Mouse (Mus musculus) 3134 (cell line): ENCODE measurements around the gene Pde10a.

ENCODE experiments used
- DNase-seq: peaks from one replicate; pipeline ENCODE4 v3.0.0-alpha.2; 2011; ENCODE audit warnings: low spot score; ENCODE audit not compliant: insufficient read length; ENCODE audit errors: extremely low read depth

Gene Pde10a

DNA sequence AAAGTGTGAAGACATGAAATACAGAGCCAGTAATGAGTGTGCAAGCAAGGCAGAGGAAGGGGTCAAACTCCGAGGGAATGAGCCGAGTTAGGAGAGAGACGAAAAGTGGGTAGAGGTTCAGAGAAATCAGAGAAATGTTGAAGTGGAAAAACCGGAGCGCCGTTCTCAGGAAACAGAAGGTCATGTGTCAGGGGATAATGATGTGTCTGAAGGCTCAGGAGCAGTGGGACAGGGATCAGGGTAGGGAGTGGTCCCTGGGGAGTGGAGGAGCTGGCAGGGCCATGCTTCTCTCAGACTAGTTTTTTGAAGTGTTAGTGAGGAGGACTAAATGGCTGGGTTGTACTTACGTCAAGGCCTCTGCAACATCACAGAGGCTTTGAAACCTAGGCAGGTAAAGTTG lies 345.7 kb downstream of the Pde10a start:
- no peak for DNase-seq

DNA sequence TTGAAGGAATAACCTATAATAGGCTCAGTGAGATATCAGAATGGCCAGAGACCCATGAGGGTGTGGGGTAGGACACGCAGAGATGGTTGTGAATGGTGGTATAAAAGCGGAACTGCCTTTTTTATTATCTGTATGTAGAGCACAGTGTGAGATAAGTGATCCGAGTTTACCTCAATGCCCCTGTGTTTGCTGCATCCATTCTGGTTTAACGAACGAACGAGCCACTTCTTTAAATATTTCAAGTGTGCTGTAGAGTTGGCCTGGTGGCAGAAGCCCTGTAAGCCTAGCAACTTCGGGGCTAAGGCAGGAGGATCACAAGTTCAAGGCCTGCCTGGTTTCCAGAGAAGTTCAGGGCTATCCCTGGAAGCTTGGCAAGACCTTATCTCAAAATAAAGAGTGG lies 346.2 kb downstream of the Pde10a start:
- DNase-seq, result no peak

DNA sequence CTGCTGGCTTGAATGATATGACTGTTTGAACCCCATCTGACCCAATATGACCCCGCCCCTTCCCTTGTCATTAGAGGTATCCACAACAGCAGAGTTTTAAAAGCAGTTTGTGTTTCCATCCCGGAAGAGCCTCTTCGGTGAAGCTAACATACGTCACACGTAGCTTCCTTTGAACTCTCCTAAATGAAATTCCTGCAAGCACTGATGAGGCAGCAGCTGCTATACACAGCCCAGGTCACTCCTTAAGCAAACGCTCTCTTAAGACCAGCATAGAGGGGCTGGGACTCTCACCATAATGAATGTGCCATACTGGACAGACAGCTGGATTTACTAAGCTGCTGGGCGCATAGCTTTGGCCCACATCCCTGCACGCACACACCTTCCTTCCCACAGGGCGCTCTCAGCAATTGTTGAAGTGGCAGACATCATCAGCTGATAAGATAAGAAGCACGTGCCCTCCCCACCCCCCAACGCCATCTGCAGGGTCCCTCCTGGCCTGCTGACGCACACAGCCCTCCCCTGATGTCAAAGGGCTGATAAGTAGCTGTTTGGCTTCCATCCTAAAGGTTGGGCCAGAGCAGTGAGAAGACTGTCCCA lies 346.9 kb downstream of the Pde10a start:
- no peak for DNase-seq

DNA sequence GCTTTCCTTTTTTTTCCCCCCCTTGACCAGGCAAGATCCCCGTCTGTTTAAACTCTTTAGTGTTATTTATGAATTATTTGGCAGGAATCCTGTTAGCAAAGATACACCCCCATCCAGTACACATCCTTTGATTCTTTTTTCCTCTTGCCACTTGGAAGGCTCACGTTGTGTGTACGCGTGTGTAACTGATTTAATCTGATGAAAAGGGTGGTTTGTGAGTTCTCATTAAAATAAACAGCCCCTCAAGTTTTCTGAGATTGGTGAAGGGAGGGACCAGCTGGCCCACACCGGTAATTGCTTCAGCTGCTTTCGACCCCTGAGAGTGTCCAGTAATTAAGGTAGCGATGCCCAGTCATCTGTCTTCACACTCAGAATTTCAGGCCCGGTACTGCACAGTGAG lies 347.4 kb downstream of the Pde10a start:
- DNase-seq, result no peak

DNA sequence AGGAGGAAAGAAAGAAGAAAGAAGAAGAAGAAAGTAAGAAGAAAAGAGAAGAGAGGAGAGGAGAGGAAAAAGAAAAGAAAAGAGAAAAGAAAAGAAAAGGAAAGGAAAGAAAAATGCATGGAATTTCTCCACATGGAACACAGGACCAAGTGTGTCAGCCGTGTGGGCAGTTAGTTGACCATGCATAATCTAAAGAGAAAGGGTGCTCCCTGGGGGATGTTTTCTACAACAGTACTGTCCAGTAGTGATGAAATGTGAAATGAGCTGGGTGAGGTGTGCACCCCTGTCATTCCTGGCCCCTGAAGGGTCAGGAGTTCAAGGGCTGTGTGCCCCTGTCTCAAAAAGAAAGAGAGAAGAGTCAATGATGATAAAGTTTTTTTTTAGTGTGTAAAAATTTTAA lies 352.9 kb downstream of the Pde10a start:
- no peak for DNase-seq

DNA sequence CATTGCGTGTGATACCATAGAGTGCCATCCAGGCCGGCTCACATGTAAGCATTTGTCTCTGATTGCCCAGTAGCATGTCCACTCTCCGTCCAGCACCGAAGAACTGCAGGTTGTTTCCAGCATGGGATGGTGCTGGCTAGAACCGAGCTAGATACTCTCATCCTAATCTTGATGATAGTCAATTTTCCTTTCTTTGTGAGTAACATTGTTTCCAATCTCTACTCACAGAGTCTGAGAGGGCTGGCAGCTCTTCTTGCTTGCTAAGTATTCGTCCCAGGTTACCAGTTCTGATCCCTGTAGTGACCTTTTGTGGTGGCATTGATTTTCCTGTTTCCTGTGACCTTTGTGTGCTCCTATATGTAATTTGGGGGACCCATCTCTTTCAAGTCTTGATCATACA lies 356.5 kb downstream of the Pde10a start:
- DNase-seq, result no peak

DNA sequence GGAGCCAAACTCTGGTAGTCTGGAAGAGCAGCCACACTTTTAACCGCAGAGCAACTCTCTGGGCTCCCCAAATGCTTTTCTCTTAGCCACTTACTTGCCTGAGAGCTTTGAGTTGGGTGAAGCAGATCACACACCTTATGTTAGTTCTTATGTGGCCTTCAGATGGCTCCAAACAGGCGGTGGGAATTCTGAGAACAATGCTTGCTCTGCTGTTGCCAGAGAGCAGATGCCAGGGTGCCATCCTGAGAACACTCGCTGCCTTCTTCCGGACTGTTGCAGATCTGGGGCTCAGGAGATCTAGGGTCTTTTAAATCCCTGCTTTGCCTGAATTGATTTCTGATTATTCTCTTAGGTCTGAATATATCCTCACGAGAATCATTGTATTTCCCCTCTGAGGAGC lies 359.5 kb downstream of the Pde10a start:
- DNase-seq, result no peak

DNA sequence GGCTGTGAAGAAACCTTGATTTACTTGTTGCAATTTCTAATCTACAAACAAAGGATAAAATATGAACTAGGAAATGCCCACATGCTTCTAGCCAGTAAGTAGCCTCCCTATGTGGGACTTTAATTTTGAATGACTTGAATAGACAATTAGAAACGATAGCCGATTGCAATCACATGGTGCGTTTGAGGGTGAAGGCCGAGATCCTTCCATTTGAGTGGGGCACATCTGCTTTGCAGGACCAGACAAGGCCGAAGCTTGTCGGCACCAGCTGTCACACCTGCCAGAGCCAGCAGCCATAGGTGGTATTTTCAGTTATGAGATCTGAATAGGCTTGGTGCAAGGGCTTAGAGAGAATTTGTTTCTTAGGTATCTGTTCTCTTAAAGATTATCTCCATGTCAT lies 360.7 kb downstream of the Pde10a start:
- no peak for DNase-seq

DNA sequence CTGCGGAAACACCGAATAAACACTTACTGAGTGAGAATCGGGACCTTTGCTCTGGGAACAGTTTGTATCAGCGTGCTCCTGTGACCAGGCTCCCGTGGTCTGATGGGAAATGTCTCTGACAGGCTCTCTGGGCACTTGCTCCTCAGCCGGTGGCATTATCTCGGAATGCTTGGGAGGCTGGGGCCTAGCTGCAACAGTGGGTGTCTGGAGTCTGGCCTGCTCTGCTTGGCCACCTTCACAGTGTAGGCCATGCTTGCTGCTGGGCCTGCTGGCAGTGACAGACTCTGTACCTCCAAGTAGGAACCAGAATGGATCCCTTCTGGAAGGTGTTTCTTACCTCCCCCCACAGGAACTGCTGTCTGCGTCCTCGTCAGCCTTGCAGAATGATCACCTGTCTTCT lies 362.9 kb downstream of the Pde10a start:
- DNase-seq, result no peak

DNA sequence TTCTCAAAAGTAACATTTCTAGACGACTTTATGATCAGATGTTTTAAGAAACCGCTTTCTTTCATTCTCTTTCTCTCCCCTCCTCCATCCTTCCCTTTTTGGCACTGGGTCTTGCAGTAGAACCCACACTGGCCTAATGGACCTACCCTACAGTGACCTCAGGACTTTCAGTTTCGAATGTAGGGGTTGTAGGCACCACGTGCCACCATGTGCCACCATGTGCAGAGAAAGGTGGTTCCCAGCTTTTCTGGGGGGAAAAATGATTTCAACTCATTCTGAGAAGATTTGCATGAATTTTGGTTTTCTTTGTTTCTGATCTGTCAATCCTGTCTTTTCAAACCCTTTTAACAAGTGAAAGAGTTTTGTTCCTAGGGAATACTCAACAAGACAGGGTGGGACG lies 363.5 kb downstream of the Pde10a start:
- no peak for DNase-seq

DNA sequence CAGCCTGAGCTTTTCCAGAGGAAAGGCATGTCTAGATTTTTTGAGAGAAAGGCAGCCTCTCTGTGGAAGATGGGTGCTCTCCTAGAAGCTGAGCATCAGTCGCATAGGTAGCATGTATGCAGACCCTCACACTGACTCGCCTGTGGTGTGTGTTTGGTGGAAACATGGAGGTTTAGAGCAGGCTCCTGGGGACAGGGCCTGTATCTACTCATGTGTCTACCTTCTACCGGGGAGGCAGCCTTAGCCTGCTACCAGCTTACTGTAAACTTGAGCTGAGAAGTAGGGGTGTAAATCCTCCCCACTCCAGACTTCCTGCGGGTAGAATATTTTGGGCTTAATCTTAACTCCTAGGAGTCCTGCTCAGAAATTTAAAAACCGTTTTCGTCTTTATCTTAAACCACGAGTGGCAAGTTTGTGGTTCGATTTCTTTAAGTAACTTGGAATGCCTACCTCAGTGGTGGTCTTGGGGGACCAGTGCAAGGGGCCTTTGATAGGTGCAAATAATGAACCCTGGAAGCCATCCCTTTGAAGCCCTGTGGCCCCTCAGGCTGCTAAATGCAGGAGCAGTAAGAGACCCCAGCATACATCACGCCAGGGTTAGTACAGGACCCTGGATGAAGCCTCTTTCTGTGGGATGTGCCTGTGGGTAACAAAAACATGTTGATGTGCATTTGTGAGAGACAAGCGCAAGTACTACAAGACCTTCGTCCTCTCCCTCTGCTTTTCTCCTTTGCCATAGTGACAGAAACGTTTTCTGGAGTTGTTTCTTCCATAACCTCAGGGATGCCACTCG lies 367.2 kb downstream of the Pde10a start:
- DNase-seq, result no peak

DNA sequence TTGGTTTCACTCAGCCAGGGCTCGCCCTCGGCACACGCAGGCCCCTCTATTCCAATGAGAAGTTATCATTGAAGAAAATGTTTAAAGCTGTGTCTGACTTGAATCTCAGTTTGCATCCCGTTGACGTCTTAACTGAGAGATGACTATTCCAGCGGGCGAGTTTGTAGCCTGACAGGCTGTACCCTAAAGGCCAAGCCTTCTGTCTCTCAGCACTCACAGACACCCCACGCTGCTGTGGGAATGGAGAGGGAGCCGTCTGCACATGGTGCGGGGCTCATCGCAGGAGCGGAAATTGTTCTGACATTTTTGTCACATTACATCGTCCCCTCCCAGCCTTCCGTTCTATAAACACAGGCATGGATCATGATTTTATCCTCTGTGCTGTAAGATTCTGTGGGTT lies 370.8 kb downstream of the Pde10a start:
- no peak for DNase-seq

DNA sequence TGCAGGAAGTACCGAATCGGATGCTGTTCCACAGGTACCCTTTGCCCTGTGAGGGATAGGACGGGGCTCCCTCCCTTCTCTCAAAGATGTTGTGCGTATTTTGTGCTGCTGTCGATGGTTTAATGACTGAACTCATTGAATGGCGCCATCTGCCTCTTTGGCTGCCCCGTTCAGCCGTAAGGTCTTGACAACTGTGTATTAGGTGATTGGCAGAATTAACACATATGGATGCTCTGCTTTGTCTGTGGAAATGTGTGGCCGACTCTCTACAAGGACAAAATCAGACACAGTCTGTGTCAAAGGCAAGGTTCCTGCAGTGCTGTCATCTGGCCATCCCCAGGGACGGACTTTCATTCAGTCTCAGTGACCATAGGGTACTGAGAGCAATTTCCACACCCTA lies 372.6 kb downstream of the Pde10a start:
- no peak for DNase-seq

DNA sequence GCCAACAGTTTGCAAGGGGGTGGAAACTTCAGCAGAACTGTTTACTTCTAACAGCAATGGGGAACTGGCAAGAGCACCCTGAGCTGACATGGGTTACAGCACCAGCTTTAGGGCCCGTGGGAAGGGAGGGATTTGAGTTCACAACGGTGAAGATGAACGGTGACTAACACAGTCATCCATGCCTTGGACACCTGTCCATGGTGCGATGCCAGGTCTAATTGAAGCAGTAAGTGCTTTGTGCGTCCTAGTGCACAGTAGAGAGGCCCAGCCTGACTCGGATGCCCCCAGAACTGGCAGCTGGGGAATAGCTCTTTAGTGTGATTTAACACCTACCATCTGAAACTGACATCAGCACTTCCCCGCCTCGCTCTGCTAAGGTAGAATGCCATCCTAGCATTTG lies 373.0 kb downstream of the Pde10a start:
- DNase-seq, result no peak

DNA sequence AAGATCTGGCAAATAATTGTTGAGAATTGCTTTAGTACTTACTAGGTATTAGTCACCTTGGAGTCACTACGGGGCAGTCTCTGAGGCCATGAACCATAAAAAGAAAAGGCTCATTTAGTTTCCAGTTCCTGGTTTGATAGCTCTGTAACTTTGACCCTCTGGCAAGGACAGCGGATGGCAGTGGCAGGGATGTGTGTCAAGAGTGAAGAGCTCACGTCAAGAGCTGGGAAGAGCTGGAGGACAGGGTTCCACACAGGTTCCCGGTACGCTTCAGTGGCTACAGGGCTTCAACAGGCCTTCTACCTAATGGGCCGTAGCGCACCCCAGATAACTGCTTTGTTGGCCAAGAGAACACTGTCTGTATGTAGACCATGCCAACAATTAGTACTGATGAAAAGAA lies 374.0 kb downstream of the Pde10a start:
- no peak for DNase-seq

DNA sequence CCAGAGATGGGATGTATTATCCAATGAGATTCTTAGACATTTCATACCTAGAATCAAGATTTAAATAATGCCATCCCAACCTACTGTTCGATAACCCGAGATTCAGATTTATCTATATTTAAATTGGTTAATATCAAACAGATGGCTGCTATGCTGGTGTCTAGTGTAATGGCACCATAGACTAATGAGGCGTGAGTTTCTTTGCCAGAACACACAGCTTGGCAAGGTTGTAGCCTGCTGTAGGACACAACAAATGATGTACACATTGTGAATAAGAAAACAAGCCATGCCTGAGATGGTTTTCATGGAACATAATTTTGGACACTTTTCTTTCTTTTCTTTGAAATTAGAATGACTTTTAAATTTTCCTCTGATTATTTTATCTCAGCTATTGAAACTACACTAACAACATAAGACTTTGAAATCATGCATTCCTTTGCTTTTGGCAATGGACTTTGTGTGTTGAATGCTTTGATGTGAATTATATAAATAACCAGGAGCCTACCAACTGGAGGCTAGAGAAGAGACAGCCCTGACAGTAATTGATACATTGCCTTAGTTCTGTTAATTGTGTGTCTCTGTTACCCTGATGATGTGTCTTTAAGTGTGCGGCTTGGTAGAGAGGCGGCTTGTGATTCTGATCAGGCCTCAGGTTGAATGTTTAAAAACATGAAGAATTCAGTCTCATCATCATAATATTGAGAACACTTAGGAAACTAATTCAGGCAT lies 378.5 kb downstream of the Pde10a start:
- no peak for DNase-seq

DNA sequence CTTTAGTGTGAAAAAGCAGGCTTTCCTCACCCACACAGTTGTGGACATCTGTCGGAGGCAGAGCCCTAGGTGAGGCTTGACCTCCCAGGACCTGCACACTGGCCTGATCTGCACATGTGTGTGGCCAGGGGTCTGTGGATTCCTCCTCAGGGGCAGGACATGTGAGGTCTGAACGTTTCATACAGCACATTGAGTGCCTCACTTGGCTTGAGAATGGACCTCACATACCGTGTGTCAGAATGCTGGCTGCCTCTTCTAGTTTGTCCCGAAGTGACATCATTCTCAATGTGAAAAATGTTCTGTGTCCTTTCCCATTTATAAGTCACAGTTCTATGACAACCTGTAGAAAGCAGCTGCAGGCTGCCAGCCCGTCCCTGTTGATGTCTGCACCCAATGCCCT lies 385.4 kb downstream of the Pde10a start:
- DNase-seq, result no peak

DNA sequence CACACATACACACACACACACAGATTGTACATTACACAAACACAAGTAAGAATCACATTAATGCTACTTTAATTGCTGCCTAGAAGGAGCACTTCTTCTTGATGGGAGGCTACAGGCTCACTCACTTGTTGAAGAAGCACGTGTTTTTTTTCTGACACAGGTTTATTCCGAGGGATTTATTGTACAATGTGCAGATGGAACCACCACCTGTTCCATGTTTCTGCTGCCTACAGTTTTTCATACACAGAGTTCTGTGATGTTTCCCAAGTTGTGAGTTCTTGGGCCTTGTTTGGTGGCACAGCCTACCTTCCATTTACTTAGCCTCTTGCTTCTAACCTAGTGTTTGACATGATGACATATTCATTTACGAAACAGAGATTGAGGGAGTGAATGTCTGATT lies 387.8 kb downstream of the Pde10a start:
- no peak for DNase-seq

DNA sequence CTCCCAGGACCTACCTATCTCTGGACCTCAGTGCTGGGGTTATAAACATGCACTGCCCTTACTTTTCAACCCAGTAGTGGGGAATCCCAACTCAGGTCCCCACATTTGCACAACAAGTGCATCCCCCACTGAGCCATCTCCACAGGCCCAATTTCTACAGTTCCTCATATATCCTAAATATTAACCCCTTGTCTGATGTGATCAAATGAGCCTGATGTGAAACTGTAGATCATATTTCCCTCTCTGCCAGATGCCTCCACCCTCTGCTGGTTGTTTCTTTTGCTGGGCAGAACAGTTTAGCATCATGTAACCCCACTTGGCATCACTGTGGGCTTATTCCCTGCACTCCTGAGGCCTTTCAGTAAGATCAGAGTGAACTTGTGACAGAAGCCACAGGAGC lies 390.5 kb downstream of the Pde10a start:
- no peak for DNase-seq

DNA sequence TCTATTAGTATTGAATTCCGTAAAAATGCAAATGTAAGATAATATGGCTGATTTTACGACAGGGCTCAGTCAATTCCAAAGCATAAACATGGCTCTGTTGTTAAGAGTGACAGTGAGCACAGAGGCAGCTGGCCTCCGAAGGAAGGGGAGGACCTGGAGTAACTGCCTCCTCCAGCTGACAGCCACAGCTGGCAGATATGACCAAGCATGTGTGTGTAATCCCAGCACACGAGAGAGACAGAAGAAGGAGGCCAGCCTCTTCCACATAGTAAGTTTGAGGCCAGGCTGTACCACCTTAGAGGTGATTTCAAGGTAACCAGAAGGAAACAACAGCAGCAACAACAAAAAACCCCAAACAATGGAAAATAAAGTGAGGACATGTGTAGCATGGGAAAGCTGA lies 397.9 kb downstream of the Pde10a start:
- DNase-seq, result no peak

DNA sequence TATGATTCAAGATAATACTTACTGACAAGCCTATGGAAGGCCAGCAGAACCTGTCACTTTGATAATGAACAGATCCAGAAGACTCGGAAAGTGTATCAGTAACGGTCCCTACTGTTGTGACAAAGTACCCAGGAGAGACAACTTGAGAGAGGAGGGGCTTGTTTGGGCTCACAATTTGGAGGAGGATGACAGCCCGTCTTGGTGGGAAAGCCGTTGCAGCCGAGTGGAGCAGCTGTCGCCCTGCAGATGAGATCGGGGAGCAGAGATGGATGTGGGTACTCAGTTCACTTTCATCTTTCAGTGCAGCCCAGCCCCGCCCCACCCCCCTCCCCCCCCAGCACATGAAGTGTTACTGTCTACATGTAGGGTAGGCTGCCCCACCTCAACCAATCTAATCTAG lies 398.6 kb downstream of the Pde10a start:
- no peak for DNase-seq

DNA sequence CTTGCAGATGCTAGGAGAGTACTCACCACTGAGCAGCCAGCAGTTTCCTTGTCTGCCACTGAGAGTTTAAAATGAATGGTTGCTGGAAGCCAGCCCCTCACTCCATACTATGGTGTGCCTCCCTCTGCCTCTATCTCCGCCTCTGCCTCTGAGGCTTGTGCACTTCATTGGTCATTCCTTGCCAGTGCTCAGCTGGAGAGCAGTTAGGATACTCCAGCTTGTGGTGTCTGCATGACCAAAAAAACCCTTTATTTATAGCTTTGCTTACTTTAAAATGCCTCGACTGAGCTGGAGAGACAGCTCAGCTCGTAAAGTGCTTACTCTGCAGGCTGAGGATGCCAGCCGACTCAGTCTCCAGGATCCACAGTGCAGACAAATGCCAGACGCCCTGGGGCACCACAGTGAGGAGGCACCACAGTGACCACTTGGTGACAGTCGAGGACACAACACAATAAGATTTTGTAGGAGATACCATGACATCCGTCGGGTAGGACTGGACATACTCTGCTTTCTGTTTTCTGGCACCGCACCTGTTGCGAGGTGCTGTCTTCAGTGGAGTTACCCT lies 400.7 kb downstream of the Pde10a start:
- no peak for DNase-seq
